Mouse (Mus musculus): ENCODE measurements at regions not wholly inside any gene's neighbourhood (a gene's known extent, or its start where the extent isn't known, plus 50 kb on each side); places are given as distances from the start of the nearest gene placed in this dataset.

DNA sequence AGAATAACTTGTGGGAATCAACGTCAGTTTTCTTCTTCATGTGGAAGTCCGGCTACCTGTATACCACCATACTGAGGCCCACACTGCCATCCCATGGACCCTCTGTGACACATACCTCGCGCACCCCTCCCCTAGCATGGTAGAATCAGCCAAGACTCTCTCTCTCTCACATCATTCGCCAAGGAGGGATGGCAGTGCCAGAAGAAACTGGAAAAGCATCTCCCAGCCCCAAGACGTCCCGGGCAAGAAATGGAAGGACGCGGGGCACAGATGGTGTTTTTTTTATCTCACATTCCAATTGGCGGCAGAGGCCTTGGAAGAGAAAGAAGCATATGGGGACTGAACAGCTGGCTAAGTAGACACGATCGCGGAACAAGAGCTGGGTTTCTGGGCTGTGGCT, 152.0 kb downstream of the Tpra1 start:
- Histone ChIP-seq H3K27ac (ENCODE audit: low read depth, low read length) (no peak overlapping the region), H3K9ac (ENCODE audit: low read length) (no peak overlapping the region), H3K36me3 (ENCODE audit: control insufficient read depth, insufficient read depth, low read length) (no peaks in the 10 kb centered on the region), H3K4me3 (ENCODE audit: low read depth, low read length) (no peak overlapping the region), H3K27me3 (ENCODE audit: control insufficient read depth, insufficient read depth, low read length) (no peaks in the 10 kb centered on the region), H3K4me1 (ENCODE audit: control insufficient read depth, insufficient read depth, low read length) (no peaks in the 10 kb centered on the region), H3K9me3 (ENCODE audit: control insufficient read depth, low read length) (no peaks in the 10 kb centered on the region), H3K4me2 (ENCODE audit: low read depth) (no peak overlapping the region)
- ATAC-seq (ENCODE audit: insufficient read depth, low FRiP score, low TSS enrichment), result no peak
- DNase-seq (ENCODE audit: low spot score), result no peak
- WGBS, result 79% methylated on average over 13 of the region's 13 CpGs

GRCm38 (mm10) chr6:89059431-89059975, 157.5 kb downstream of the Tpra1 start:
- Histone ChIP-seq H3K4me3 (ENCODE audit: low read depth, low read length) (no peak overlapping the region), H3K9ac (ENCODE audit: low read length) (no peak overlapping the region), H3K9me3 (ENCODE audit: control insufficient read depth, low read length) (no peaks in the 10 kb centered on the region), H3K27ac (ENCODE audit: low read depth, low read length) (no peak overlapping the region), H3K27me3 (ENCODE audit: control insufficient read depth, insufficient read depth, low read length) (no peaks in the 10 kb centered on the region), H3K4me2 (ENCODE audit: low read depth) (no peak overlapping the region), H3K36me3 (ENCODE audit: control insufficient read depth, insufficient read depth, low read length) (no peaks in the 10 kb centered on the region), H3K4me1 (ENCODE audit: control insufficient read depth, insufficient read depth, low read length) (no peaks in the 10 kb centered on the region)
- 70% methylated on average over 4 of the region's 4 CpGs for WGBS
- no peak for DNase-seq (ENCODE audit: low spot score)
- no peak for ATAC-seq (ENCODE audit: insufficient read depth, low FRiP score, low TSS enrichment)

DNA sequence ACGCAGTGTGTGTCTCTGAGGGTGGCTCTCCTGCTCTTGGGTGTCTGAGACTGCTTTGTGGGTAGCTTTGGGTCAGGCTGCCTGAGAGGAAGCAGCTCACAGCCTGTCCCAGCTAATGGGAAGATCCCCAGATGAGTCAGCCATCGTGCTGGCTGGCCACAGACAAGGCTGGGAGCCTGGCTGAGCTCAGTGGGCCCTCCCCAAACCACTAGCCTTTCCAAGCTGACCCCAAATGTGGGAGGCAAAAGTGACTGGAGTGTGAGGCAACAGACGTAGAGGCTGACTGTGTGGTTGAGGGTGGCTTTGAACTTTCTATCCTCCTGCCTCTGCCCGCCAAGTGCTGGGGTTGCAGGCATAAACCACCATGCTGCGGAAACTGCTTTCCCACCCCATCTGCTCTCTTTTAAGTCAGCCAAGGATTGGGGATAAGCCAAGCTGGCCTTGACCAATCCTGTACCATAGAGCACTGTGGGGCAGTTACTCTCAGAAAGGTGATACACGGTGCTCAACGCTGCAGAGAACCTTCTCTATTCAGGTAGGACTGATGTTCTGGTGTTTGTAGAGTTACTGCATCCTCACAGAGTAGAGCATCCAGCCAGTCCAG, 163.0 kb downstream of the Tpra1 start:
- no peak for ATAC-seq (ENCODE audit: insufficient read depth, low FRiP score, low TSS enrichment)
- no peak for DNase-seq (ENCODE audit: low spot score)
- H3K36me3 ChIP-seq (ENCODE audit: control insufficient read depth, insufficient read depth, low read length), result no peaks in the 10 kb centered on the region
- no peak overlapping the region for H3K4me2 ChIP-seq (ENCODE audit: low read depth)
- H3K9me3 ChIP-seq (ENCODE audit: control insufficient read depth, low read length), result no peaks in the 10 kb centered on the region
- no peaks in the 10 kb centered on the region for H3K27me3 ChIP-seq (ENCODE audit: control insufficient read depth, insufficient read depth, low read length)
- no peak overlapping the region for H3K27ac ChIP-seq (ENCODE audit: low read depth, low read length)
- H3K4me3 ChIP-seq (ENCODE audit: low read depth, low read length), result no peak overlapping the region
- H3K9ac ChIP-seq (ENCODE audit: low read length), result no peak overlapping the region
- 87% methylated on average over 7 of the region's 7 CpGs for WGBS
- no peaks in the 10 kb centered on the region for H3K4me1 ChIP-seq (ENCODE audit: control insufficient read depth, insufficient read depth, low read length)

GRCm38 (mm10) chr6:89066588-89066987, 164.5 kb downstream of the Tpra1 start:
- no peak overlapping the region for H3K27ac ChIP-seq (ENCODE audit: low read depth, low read length)
- H3K4me3 ChIP-seq (ENCODE audit: low read depth, low read length), result no peak overlapping the region
- H3K4me2 ChIP-seq (ENCODE audit: low read depth), result no peak overlapping the region
- H3K27me3 ChIP-seq (ENCODE audit: control insufficient read depth, insufficient read depth, low read length), result no peaks in the 10 kb centered on the region
- WGBS, result 52% methylated on average over 5 of the region's 5 CpGs
- no peak for ATAC-seq (ENCODE audit: insufficient read depth, low FRiP score, low TSS enrichment)
- H3K9me3 ChIP-seq (ENCODE audit: control insufficient read depth, low read length), result no peaks in the 10 kb centered on the region
- H3K4me1 ChIP-seq (ENCODE audit: control insufficient read depth, insufficient read depth, low read length), result no peaks in the 10 kb centered on the region
- H3K9ac ChIP-seq (ENCODE audit: low read length), result no peak overlapping the region
- no peaks in the 10 kb centered on the region for H3K36me3 ChIP-seq (ENCODE audit: control insufficient read depth, insufficient read depth, low read length)
- peak; percentile 25 for DNase-seq (ENCODE audit: low spot score)

DNA sequence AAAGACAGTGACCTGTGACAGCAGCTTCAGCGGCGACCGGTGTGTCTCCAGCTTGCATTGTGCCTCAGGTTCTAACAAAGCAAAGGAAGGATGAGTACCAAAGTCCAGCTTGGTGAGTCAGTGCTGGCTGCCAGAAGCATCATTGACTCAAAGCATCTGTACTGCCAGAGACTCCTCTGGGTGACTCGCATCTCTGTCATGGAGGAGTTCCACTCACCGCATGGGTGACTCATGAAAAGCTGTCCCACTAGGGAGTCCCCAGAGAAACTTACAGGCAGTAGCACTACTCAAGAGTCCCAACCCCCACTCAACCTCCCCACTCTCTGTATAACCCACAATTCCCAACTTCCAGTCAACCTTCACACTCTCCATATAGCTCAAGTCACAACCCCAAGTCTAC, 166.2 kb downstream of the Tpra1 start:
- no peaks in the 10 kb centered on the region for H3K4me1 ChIP-seq (ENCODE audit: control insufficient read depth, insufficient read depth, low read length)
- DNase-seq (ENCODE audit: low spot score), result no peak
- 92% methylated on average over 5 of the region's 5 CpGs for WGBS

DNA sequence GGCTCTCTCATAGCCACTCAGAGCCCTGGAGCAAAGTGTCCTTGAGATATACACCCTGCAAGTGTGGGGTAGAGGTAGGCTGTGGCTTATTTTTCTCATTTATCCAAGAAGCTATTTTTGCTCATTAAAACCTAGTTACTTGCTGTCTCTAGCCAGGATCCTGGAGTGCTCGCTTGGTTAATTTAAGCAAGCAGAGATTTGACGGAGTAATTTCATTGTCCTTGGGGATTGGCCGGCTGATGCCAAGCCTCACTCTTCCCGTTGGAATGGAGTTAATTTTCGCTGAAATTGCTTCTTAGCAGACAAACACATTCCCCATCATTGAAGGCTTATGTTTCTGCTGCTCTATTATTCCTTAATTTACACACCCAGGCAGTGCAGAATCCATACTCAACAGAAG, 167.1 kb downstream of the Tpra1 start:
- Histone ChIP-seq H3K9me3 (ENCODE audit: control insufficient read depth, low read length) (no peaks in the 10 kb centered on the region), H3K4me2 (ENCODE audit: low read depth) (no peak overlapping the region), H3K9ac (ENCODE audit: low read length) (no peak overlapping the region), H3K36me3 (ENCODE audit: control insufficient read depth, insufficient read depth, low read length) (no peaks in the 10 kb centered on the region), H3K27me3 (ENCODE audit: control insufficient read depth, insufficient read depth, low read length) (no peaks in the 10 kb centered on the region), H3K4me1 (ENCODE audit: control insufficient read depth, insufficient read depth, low read length) (no peaks in the 10 kb centered on the region), H3K27ac (ENCODE audit: low read depth, low read length) (no peak overlapping the region), H3K4me3 (ENCODE audit: low read depth, low read length) (no peak overlapping the region)
- WGBS, result 84% methylated on average over 5 of the region's 5 CpGs
- ATAC-seq (ENCODE audit: insufficient read depth, low FRiP score, low TSS enrichment), result no peak
- DNase-seq (ENCODE audit: low spot score), result no peak

More for the DNA sequence above, 166.2 kb downstream of the Tpra1 start:
- Histone ChIP-seq H3K4me3 (ENCODE audit: low read depth, low read length) (no peak overlapping the region), H3K27ac (ENCODE audit: low read depth, low read length) (no peak overlapping the region), H3K27me3 (ENCODE audit: control insufficient read depth, insufficient read depth, low read length) (no peaks in the 10 kb centered on the region), H3K36me3 (ENCODE audit: control insufficient read depth, insufficient read depth, low read length) (no peaks in the 10 kb centered on the region), H3K4me2 (ENCODE audit: low read depth) (no peak overlapping the region), H3K9ac (ENCODE audit: low read length) (no peak overlapping the region), H3K9me3 (ENCODE audit: control insufficient read depth, low read length) (no peaks in the 10 kb centered on the region)
- ATAC-seq (ENCODE audit: insufficient read depth, low FRiP score, low TSS enrichment), result no peak

GRCm38 (mm10) chr6:89070011-89070410, 168.0 kb downstream of the Tpra1 start:
- 22% methylated on average over 3 of the region's 3 CpGs for WGBS
- peak; percentile 75 for DNase-seq (ENCODE audit: low spot score)
- Histone ChIP-seq H3K9me3 (ENCODE audit: control insufficient read depth, low read length) (no peaks in the 10 kb centered on the region), H3K4me1 (ENCODE audit: control insufficient read depth, insufficient read depth, low read length) (no peaks in the 10 kb centered on the region), H3K9ac (ENCODE audit: low read length) (no peak overlapping the region), H3K27me3 (ENCODE audit: control insufficient read depth, insufficient read depth, low read length) (no peaks in the 10 kb centered on the region), H3K4me3 (ENCODE audit: low read depth, low read length) (no peak overlapping the region), H3K27ac (ENCODE audit: low read depth, low read length) (no peak overlapping the region), H3K36me3 (ENCODE audit: control insufficient read depth, insufficient read depth, low read length) (no peaks in the 10 kb centered on the region), H3K4me2 (ENCODE audit: low read depth) (no peak overlapping the region)
- ATAC-seq (ENCODE audit: insufficient read depth, low FRiP score, low TSS enrichment), result no peak

DNA sequence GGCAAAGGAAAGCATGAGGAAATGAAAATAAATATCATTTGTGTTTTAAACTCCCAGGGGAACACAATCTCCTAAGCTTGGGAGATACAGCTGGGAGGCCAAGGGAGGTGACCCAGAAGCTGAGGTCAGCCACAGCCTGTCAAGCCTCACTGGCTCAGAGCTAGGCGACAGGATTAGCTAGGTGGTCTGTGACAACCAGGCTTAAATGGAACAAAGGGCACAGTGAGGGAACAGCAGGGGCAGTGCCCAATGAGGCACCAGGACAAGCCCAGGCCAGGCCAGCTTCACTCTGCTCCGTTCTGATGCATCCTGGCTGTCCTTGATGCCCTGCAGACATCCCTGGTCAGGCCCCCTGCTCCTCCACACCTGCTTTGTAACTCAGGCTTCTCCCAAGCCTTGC, 169.7 kb downstream of the Tpra1 start:
- 33% methylated on average over 2 of the region's 2 CpGs for WGBS
- no peak for DNase-seq (ENCODE audit: low spot score)
- Histone ChIP-seq H3K4me1 (ENCODE audit: control insufficient read depth, insufficient read depth, low read length) (no peaks in the 10 kb centered on the region), H3K27ac (ENCODE audit: low read depth, low read length) (no peak overlapping the region), H3K27me3 (ENCODE audit: control insufficient read depth, insufficient read depth, low read length) (no peaks in the 10 kb centered on the region), H3K9ac (ENCODE audit: low read length) (no peak overlapping the region), H3K4me3 (ENCODE audit: low read depth, low read length) (no peak overlapping the region), H3K36me3 (ENCODE audit: control insufficient read depth, insufficient read depth, low read length) (no peaks in the 10 kb centered on the region), H3K9me3 (ENCODE audit: control insufficient read depth, low read length) (no peaks in the 10 kb centered on the region), H3K4me2 (ENCODE audit: low read depth) (no peak overlapping the region)
- ATAC-seq (ENCODE audit: insufficient read depth, low FRiP score, low TSS enrichment), result no peak

DNA sequence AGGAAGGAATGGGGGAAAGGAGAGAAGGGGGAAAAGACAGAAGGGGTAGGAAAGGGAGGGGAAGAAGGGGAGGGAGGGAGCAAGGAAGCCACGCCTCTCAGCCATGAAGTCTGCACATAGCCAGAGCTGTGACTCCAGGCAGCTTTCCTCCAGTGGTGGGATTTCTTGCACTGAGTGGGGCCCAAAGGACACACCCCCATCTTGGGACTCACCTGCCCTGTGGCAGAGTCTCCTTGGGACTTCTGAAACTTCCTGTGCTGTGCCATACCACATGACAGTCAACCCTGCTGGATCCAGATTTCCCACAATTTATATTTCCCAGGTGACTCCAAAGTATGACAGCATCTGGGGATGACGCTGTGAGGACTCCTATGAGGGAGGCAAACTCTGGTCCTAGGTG, 170.5 kb downstream of the Tpra1 start:
- Histone ChIP-seq H3K27me3 (ENCODE audit: control insufficient read depth, insufficient read depth, low read length) (no peaks in the 10 kb centered on the region), H3K9me3 (ENCODE audit: control insufficient read depth, low read length) (no peaks in the 10 kb centered on the region), H3K4me3 (ENCODE audit: low read depth, low read length) (no peak overlapping the region), H3K27ac (ENCODE audit: low read depth, low read length) (no peak overlapping the region), H3K4me1 (ENCODE audit: control insufficient read depth, insufficient read depth, low read length) (no peaks in the 10 kb centered on the region), H3K9ac (ENCODE audit: low read length) (no peak overlapping the region), H3K4me2 (ENCODE audit: low read depth) (no peak overlapping the region), H3K36me3 (ENCODE audit: control insufficient read depth, insufficient read depth, low read length) (no peaks in the 10 kb centered on the region)
- ATAC-seq (ENCODE audit: insufficient read depth, low FRiP score, low TSS enrichment) (no peak), DNase-seq (ENCODE audit: low spot score) (no peak)
- 46% methylated on average over 2 of the region's 2 CpGs for WGBS

Measured in neural tube, embryonic 11.5 days (tissue).